Mouse (Mus musculus): ENCODE data around the gene Mcf2. TPM values are rescaled to one million over a fixed set of nuclear protein-coding genes. Genes with fewer than 3 reads are reported as not detected.

Gene Mcf2
- polyA plus RNA-seq, 1 experiment from 2014 or later, result 0.04 TPM

DNA sequence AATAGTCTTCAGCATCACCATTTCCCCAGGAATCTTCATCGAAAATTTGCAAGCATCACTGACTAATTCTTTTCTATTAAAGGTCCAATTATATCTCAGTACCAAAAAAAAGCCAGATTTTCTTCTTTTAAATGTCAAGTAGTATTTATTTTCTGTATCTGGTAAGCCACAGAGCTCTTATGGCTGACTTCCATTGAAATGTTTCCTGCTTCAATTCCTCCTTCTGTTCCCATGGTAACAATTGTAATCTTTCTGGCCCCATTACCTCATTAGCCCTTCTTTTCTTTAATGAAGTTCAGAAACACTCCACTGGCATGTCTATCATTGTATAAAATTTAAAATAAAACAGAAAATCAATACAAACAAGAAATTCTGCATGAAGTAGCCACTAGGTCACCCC, 103.5 kb downstream of the Mcf2 start:
- H3K36me3 ChIP-seq (ENCODE audit: control insufficient read depth, insufficient read depth, low read length), result no peaks in the 10 kb centered on the region
- 89% methylated on average over 1 of the region's 1 CpGs for WGBS (ENCODE audit: insufficient replicate concordance)
- H3K9ac ChIP-seq (ENCODE audit: low read depth, low read length), result no peak overlapping the region
- H3K9me3 ChIP-seq (replicated peaks; ENCODE audit: control insufficient read depth, low read length), result no peaks in the 10 kb centered on the region
- no peaks in the 10 kb centered on the region for H3K27me3 ChIP-seq (ENCODE audit: control insufficient read depth, insufficient read depth, low read length)
- H3K4me2 ChIP-seq, result no peak overlapping the region
- ATAC-seq (replicated peaks; ENCODE audit: insufficient number of reproducible peaks, low FRiP score, low TSS enrichment), result no peak
- no peaks in the 10 kb centered on the region for H3K4me1 ChIP-seq (ENCODE audit: control insufficient read depth, insufficient read depth, low read length)
- no peak overlapping the region for H3K4me3 ChIP-seq (ENCODE audit: low read depth, low read length)
- no peak overlapping the region for H3K27ac ChIP-seq (ENCODE audit: low read depth, low read length)

DNA sequence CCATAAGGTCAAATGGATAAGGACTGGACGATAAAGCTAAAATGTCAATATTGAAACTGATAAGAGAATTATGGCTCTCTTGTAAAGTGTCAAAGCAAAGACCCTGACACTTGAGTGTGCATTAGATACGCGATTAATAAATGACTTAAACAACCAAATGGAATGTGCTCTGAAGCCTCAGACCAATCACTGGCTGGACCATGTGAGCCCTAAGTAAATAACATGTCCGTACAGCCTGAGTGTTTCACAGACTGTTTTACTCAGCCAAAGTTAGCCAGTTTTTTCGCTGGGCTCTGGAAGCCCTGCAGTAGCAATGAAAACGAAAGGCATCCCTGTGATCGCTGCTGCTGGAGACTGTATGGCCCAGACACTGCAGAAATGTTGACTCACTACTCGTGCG, 123.7 kb downstream of the Mcf2 start:
- Histone ChIP-seq H3K27me3 (ENCODE audit: control insufficient read depth, insufficient read depth, low read length) (no peaks in the 10 kb centered on the region), H3K4me1 (ENCODE audit: control insufficient read depth, insufficient read depth, low read length) (no peaks in the 10 kb centered on the region), H3K27ac (ENCODE audit: low read depth, low read length) (no peak overlapping the region), H3K36me3 (ENCODE audit: control insufficient read depth, insufficient read depth, low read length) (no peaks in the 10 kb centered on the region), H3K4me2 (no peak overlapping the region), H3K9me3 (replicated peaks; ENCODE audit: control insufficient read depth, low read length) (no peaks in the 10 kb centered on the region), H3K9ac (ENCODE audit: low read depth, low read length) (no peak overlapping the region), H3K4me3 (ENCODE audit: low read depth, low read length) (no peak overlapping the region)
- 71% methylated on average over 9 of the region's 9 CpGs for WGBS (ENCODE audit: insufficient replicate concordance)
- ATAC-seq (replicated peaks; ENCODE audit: insufficient number of reproducible peaks, low FRiP score, low TSS enrichment), result no peak

DNA sequence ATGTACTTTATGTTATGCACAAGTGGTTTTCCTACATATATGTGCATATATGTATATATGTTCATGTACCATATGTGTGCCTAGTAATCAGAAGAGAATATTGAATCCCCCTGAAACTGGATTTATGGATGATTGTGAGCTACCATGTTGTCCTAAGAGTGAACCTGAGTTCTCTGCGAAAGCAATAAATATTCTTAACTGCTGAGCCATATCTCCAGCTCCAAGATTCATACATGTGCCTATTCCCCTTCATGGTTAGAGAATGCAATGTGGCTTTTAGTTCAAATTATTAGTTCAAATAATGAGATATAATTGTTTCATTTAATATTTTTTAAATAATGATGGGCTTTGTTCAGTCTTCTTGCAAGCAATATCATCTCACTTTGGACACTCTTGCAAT, 124.1 kb downstream of the Mcf2 start:
- Histone ChIP-seq H3K4me1 (ENCODE audit: control insufficient read depth, insufficient read depth, low read length) (no peaks in the 10 kb centered on the region), H3K36me3 (ENCODE audit: control insufficient read depth, insufficient read depth, low read length) (no peaks in the 10 kb centered on the region), H3K9me3 (replicated peaks; ENCODE audit: control insufficient read depth, low read length) (no peaks in the 10 kb centered on the region), H3K4me2 (no peak overlapping the region), H3K27ac (ENCODE audit: low read depth, low read length) (no peak overlapping the region), H3K9ac (ENCODE audit: low read depth, low read length) (no peak overlapping the region), H3K4me3 (ENCODE audit: low read depth, low read length) (no peak overlapping the region), H3K27me3 (ENCODE audit: control insufficient read depth, insufficient read depth, low read length) (no peaks in the 10 kb centered on the region)
- ATAC-seq (replicated peaks; ENCODE audit: insufficient number of reproducible peaks, low FRiP score, low TSS enrichment), result no peak
- 86% methylated on average over 1 of the region's 1 CpGs for WGBS (ENCODE audit: insufficient replicate concordance)

DNA sequence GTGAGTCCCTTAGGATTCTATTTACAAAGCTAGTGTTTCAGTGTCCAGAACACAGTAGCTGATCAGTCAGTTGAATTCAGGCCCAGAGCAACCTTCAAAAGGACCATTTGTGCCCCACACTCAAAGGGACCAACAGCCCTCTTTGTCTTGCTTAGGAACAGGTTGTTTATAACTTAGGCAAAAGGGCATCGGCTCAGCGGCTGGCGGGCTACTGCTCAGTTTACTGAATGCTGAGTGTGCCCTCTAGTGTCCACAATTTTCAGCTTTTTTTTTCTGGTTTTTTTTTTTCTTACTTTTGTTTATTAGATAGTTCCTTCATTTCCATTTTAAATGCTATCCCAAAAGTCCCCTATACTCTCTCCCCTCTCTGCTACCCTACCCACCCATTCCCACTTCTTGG, 152.2 kb downstream of the Mcf2 start:
- no peak for ATAC-seq (replicated peaks; ENCODE audit: insufficient number of reproducible peaks, low FRiP score, low TSS enrichment)
- Histone ChIP-seq H3K27me3 (ENCODE audit: control insufficient read depth, insufficient read depth, low read length) (no peaks in the 10 kb centered on the region), H3K9me3 (replicated peaks; ENCODE audit: control insufficient read depth, low read length) (no peaks in the 10 kb centered on the region), H3K9ac (ENCODE audit: low read depth, low read length) (no peak overlapping the region), H3K36me3 (ENCODE audit: control insufficient read depth, insufficient read depth, low read length) (no peaks in the 10 kb centered on the region), H3K4me2 (no peak overlapping the region), H3K4me3 (ENCODE audit: low read depth, low read length) (no peak overlapping the region), H3K27ac (ENCODE audit: low read depth, low read length) (no peak overlapping the region), H3K4me1 (ENCODE audit: control insufficient read depth, insufficient read depth, low read length) (no peaks in the 10 kb centered on the region)
- WGBS (ENCODE audit: insufficient replicate concordance), result 14% methylated on average over 3 of the region's 3 CpGs

DNA sequence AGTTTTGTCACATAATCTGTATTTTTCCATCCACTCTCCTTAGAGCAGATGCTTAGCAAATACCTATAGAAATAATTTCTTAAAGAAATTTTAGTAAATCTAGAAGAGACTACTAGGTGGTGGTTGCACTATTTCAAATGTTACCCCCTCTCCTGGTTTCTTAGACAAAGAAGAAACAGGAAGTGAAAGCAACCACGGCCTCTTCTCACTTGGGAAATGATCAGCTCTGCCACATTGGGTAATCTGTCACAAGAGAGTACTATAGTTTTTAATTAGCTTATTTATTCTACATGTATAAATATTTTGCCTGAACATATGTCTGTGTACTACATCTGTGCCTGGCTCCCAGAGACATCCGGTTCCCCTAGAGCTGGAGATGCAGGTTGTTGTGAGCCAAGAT, 157.3 kb downstream of the Mcf2 start:
- H3K4me2 ChIP-seq, result no peak overlapping the region
- no peaks in the 10 kb centered on the region for H3K9me3 ChIP-seq (replicated peaks; ENCODE audit: control insufficient read depth, low read length)
- no peak overlapping the region for H3K9ac ChIP-seq (ENCODE audit: low read depth, low read length)
- no peak overlapping the region for H3K4me3 ChIP-seq (ENCODE audit: low read depth, low read length)
- no peaks in the 10 kb centered on the region for H3K4me1 ChIP-seq (ENCODE audit: control insufficient read depth, insufficient read depth, low read length)
- no peaks in the 10 kb centered on the region for H3K27me3 ChIP-seq (ENCODE audit: control insufficient read depth, insufficient read depth, low read length)
- no peak for ATAC-seq (replicated peaks; ENCODE audit: insufficient number of reproducible peaks, low FRiP score, low TSS enrichment)
- no peaks in the 10 kb centered on the region for H3K36me3 ChIP-seq (ENCODE audit: control insufficient read depth, insufficient read depth, low read length)
- H3K27ac ChIP-seq (ENCODE audit: low read depth, low read length), result no peak overlapping the region
- 79% methylated on average over 2 of the region's 2 CpGs for WGBS (ENCODE audit: insufficient replicate concordance)

DNA sequence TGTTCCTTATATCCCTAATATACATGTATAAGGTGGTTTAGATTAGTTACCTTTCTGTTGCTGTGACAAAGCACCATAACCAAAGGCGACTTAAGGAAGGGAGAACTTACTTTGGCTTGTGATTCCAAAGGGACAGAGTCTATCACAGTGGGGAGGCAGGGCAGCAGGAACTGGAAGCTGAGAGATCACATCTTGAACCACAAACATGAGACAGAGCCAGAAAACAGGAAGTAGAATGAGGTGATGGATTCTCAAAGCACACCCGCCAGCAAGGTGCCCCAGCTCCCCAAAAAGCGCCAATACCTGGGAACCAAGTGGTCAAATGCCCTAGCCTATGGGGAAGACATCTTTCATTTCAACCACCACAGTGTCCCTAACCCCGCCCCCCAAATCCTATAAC, 157.9 kb downstream of the Mcf2 start:
- no peak overlapping the region for H3K4me3 ChIP-seq (ENCODE audit: low read depth, low read length)
- H3K9me3 ChIP-seq (replicated peaks; ENCODE audit: control insufficient read depth, low read length), result no peaks in the 10 kb centered on the region
- H3K27me3 ChIP-seq (ENCODE audit: control insufficient read depth, insufficient read depth, low read length), result no peaks in the 10 kb centered on the region
- no peak for ATAC-seq (replicated peaks; ENCODE audit: insufficient number of reproducible peaks, low FRiP score, low TSS enrichment)
- WGBS (ENCODE audit: insufficient replicate concordance), result 71% methylated on average over 4 of the region's 4 CpGs
- H3K4me2 ChIP-seq, result no peak overlapping the region
- no peak overlapping the region for H3K9ac ChIP-seq (ENCODE audit: low read depth, low read length)
- no peak overlapping the region for H3K27ac ChIP-seq (ENCODE audit: low read depth, low read length)
- H3K36me3 ChIP-seq (ENCODE audit: control insufficient read depth, insufficient read depth, low read length), result no peaks in the 10 kb centered on the region
- no peaks in the 10 kb centered on the region for H3K4me1 ChIP-seq (ENCODE audit: control insufficient read depth, insufficient read depth, low read length)

DNA sequence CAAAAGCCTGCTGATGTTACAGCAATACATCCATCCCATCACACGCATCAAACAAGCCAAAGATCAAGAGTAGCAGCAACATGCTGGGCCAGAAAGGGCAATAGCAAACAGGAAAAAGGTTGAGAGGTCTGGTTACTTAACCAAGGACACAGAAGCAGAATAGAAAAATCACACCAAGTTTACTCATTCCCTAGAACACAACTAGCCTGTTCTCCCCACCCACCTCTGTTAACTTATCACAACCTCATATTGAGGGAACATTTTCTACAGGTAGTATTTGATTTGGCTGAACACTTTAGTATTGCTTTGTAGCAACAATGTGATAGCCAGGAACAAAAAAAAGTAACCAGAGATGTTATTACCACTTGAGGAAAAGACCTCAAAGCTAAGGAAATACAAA, 164.3 kb downstream of the Mcf2 start:
- Histone ChIP-seq H3K9ac (ENCODE audit: low read depth, low read length) (no peak overlapping the region), H3K4me2 (no peak overlapping the region), H3K36me3 (ENCODE audit: control insufficient read depth, insufficient read depth, low read length) (no peaks in the 10 kb centered on the region), H3K4me3 (ENCODE audit: low read depth, low read length) (no peak overlapping the region), H3K27me3 (ENCODE audit: control insufficient read depth, insufficient read depth, low read length) (no peaks in the 10 kb centered on the region), H3K4me1 (ENCODE audit: control insufficient read depth, insufficient read depth, low read length) (no peaks in the 10 kb centered on the region), H3K27ac (ENCODE audit: low read depth, low read length) (no peak overlapping the region), H3K9me3 (replicated peaks; ENCODE audit: control insufficient read depth, low read length) (no peaks in the 10 kb centered on the region)
- 73% methylated on average over 1 of the region's 1 CpGs for WGBS (ENCODE audit: insufficient replicate concordance)
- ATAC-seq (replicated peaks; ENCODE audit: insufficient number of reproducible peaks, low FRiP score, low TSS enrichment), result no peak

DNA sequence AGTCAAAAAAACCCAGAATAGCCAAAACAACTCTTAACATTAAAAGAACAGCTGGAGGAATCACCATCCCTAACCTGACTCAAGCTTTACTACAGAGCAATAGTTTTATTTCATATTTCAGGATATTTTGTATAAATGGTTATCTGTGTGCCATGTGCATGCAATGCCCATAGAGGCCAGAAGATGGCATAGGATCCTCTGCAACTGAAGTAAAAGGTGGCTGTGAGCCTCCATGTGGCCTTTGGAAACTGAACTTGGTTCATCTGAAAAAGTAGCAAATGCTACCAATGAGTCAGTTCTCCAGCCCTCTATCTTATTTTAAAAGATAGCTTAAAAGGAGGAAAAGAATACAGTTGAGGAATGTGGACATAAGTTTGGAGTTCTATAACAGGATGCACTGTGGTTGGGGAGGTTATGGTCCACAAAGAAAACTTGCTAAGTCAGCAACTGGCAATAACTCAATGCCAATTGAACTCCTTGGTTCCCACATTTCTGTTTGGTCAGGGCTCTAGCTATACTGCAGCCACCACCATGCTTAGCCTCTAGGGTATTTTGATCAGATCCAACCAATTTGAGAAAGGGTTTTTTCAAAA, 165.7 kb downstream of the Mcf2 start:
- Histone ChIP-seq H3K4me3 (ENCODE audit: low read depth, low read length) (no peak overlapping the region), H3K27me3 (ENCODE audit: control insufficient read depth, insufficient read depth, low read length) (no peaks in the 10 kb centered on the region), H3K36me3 (ENCODE audit: control insufficient read depth, insufficient read depth, low read length) (no peaks in the 10 kb centered on the region), H3K27ac (ENCODE audit: low read depth, low read length) (no peak overlapping the region), H3K4me2 (no peak overlapping the region), H3K4me1 (ENCODE audit: control insufficient read depth, insufficient read depth, low read length) (no peaks in the 10 kb centered on the region), H3K9ac (ENCODE audit: low read depth, low read length) (no peak overlapping the region), H3K9me3 (replicated peaks; ENCODE audit: control insufficient read depth, low read length) (no peaks in the 10 kb centered on the region)
- ATAC-seq (replicated peaks; ENCODE audit: insufficient number of reproducible peaks, low FRiP score, low TSS enrichment), result no peak

All from heart, embryonic 11.5 days (tissue).